Mouse (Mus musculus) adrenal gland, adult 10 weeks (tissue): ENCODE results near the gene Prodh2. TPM values are rescaled to one million over a fixed set of nuclear protein-coding genes. Genes with fewer than 3 reads are reported as not detected.

Experiments
- polyA plus RNA-seq: library from polyadenylated mRNA; stranded (reverse); fragments of 350-450 nt; fragmentation: Illumina TruSeq; extraction: RNeasy Lipid Tissue Mini Kit (QIAGEN cat#74804); gene quantifications from one replicate; pipeline ENCODE4 v1.2.3, GENCODE M21; 2014; ENCODE audit warnings: low read depth, low replicate concordance

Gene Prodh2
- not detected for polyA plus RNA-seq

DNA sequence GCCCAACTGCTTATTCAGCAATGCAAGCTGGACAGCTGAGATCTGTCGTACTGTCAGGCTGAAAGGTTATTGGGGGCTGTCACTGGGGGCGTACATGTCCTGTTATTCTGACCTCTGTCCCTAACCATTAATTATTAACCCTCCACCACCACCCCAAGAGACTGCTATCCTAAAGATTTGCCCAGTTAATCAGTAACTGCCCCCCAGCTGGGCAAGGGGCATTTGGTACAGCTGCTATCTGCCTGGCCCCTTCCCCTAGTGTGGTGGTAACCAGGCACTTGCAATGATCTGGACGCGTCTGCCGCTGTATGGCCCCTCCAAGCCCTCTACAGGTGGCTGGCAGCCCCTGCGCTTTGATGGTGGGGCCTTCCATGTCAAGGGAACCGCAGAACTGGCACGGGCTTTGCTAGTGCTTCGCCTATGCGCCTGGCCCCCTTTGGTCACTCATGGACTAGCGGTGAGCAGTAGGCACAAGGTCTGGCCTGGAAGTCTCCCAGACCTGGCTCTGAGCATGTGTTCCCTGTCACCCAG is at the start of gene Prodh2:
Prodh2 (plus strand) TSS at position 222 of the 531 bp plus-strand sequence.

DNA sequence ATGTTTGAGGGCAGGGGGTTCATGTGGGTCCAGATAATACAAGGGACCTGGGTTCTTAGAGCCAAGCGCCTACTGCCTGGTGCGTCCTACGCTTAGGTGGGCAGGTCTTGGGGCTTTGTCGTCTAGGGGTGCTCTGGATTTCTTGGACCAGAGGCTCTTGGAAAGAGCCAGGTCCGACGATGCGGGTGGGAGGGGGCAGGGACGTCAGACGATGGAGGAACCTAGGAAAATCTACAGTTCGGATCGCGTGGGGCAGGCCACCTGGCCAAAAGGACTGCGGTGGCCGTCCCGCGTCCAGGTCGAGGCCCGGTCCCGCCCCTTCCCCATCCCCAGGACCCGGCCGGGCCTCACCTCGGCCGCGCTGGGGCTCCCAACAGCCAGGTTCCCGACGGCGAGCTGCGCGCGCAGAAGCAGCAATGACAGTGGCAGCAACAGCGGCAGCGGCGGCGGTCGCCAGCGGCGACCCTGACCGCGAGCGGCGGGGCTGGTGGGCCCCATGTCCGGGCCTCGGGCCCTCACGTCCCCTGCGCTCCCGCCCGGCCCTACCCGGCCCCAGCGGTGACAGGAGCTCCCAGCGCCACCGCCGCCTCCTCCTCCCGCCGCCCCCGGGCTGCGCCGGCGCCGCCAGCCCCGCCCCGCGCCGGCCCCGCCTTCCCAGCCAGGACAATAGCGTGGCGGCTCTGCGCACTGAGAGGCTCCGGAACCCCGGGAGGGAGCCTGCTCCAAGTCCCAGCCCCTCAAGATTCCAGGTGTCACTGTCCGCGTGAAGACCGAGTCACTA is 48.3 kb upstream of the Prodh2 start, which contains the start of gene Aplp1:
Aplp1 (minus strand) TSS at position 565 of the 781 bp plus-strand sequence.

GRCm38 (mm10) chr7:30457629-30458330 is 35.6 kb upstream of the Prodh2 start, which contains the start of the genes Kirrel2 and Nphs1:
Kirrel2 (minus strand) TSS chr7:30457690.
Nphs1 (plus strand) TSS chr7:30458315.

DNA sequence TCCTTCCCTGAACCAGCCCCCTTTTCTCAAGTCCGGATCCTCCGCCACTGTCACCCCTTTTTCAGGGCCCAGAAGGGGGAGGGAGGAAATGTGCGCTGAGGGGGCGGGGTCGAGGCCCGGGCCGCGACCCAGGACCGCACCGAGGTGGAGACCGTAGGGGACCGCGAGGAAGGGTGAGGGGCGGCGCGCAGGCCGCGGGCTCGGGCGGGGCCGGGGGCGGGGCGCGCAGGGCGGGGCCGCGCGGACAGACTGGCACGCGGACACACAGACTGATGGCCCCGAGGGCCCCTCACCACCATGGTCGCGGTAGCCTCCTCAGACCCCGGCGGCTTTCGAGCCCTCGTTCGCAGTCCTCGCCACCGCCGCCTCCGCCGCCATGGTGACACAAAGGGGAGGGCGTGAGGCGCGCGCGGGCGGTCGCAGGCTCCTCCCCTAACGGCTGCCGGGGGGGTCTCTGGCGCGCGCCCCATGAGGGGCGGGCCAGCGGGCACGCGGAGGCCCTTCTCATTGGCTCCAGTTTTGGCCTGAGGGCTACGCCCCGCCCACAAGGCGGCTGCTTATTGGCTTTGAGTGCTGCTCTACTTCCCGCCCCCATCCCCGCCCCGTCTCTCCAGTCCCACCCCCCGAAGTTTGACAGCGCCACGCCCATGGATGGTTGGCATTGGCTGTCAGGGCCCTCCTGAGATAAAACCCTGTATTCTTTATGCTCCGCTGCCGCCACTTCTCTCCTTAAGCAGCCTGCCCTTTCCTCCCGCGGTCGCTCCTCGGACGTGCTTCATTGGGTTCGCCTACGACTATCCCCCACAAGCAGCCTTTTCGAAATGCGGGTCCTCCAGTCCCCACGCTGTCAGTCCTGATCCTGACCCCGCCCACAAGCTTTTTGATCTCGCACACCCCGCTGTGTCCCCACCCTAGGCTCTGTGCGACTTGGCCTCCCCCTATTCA is 41.5 kb downstream of the Prodh2 start, which contains the start of gene Arhgap33:
Arhgap33 (minus strand) TSS at position 428 of the 945 bp plus-strand sequence.

DNA sequence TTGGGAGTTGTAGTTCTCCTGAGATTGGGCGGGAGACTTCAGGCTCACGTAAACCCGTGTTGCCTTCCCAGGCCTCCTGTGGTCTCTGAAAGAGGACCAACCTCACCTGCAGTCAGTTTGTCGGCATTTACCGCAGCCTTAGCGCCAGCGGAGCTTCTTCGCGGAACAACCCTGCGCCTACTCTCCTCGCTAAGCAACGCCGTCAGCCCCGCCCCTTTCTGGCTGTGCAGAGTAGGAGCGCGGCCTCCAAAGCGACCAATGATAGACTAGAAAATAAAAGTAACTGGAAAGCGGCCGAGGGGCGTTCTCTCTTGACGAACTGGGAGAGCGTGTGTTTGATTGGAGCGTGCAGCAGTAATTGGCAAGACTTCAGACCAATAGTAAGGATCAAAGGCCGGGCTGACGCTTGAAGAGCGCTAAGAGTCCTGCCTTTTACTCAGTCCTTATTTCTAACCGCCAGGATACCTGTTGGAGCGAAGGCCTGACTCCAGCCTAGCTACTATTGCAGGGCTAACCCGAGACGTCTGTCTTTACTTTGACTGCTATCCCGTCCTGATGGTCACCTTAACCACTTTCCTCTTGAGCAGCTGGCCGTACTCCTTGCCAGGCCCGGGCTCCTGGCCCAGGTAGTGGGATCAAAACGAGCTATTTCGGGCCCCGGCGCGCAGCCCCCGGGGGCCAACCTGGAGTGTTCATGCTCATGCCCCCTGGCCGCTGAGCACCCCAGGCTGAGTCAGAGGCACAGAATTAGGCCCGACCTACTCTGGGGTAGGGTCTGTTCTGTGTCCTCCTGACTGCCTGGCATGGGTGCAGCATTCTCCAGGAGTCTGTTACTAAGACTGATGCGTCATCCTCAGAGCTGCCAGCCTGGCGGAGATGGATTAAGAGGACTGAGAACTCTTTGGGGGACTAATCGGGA is 58.9 kb downstream of the Prodh2 start, which contains the start of the genes Hspb6 and Proser3:
Hspb6 (plus strand) TSS at position 77 of the 919 bp plus-strand sequence.
Proser3 (minus strand) TSS at position 198 of the 919 bp plus-strand sequence.

GRCm38 (mm10) chr7:30559443-30559954 is 66.1 kb downstream of the Prodh2 start, which contains the start of gene Lin37:
Lin37 (minus strand) TSS chr7:30559838.

Other genes starting within 250 kb of the Prodh2 start
- not detected for gene Thap8, start 213.5 kb upstream of the Prodh2 start, polyA plus RNA-seq
- gene Wdr62, start 213.2 kb upstream of the Prodh2 start, polyA plus RNA-seq, result 0.12 TPM
- gene Clip3, start 201.9 kb upstream of the Prodh2 start, polyA plus RNA-seq, result 14.6 TPM
- 5.4 TPM for gene Alkbh6, start 184.9 kb upstream of the Prodh2 start, polyA plus RNA-seq
- 2.3 TPM for gene Syne4, start 178.8 kb upstream of the Prodh2 start, polyA plus RNA-seq
- 1.2 TPM for gene E130208F15Rik, start 171.9 kb upstream of the Prodh2 start, polyA plus RNA-seq
- gene Sdhaf1, start 169.7 kb upstream of the Prodh2 start, polyA plus RNA-seq, result 3.0 TPM
- 1.4 TPM for gene Lrfn3, start 130.8 kb upstream of the Prodh2 start, polyA plus RNA-seq
- gene Tyrobp, start 79.9 kb upstream of the Prodh2 start, polyA plus RNA-seq, result 3.2 TPM
- not detected for gene Hcst, start 73.8 kb upstream of the Prodh2 start, polyA plus RNA-seq
- gene Nfkbid, start 71.9 kb upstream of the Prodh2 start, polyA plus RNA-seq, result not detected
- gene Aplp1, start 48.1 kb upstream of the Prodh2 start, polyA plus RNA-seq, result 8.6 TPM
- not detected for gene Kirrel2, start 35.9 kb upstream of the Prodh2 start, polyA plus RNA-seq
- not detected for gene Nphs1, start 35.3 kb upstream of the Prodh2 start, polyA plus RNA-seq
- 0.23 TPM for gene Arhgap33, start 41.4 kb downstream of the Prodh2 start, polyA plus RNA-seq
- 50.0 TPM for gene Hspb6, start 58.6 kb downstream of the Prodh2 start, polyA plus RNA-seq
- 1.5 TPM for gene Proser3, start 58.7 kb downstream of the Prodh2 start, polyA plus RNA-seq
- gene Lin37, start 66.2 kb downstream of the Prodh2 start, polyA plus RNA-seq, result 6.5 TPM
- gene U2af1l4, start 69.7 kb downstream of the Prodh2 start, polyA plus RNA-seq, result 13.9 TPM
- 3.4 TPM for gene Gm49396, start 69.7 kb downstream of the Prodh2 start, polyA plus RNA-seq
- gene Psenen, start 70.0 kb downstream of the Prodh2 start, polyA plus RNA-seq, result 31.7 TPM
- gene Igflr1, start 71.8 kb downstream of the Prodh2 start, polyA plus RNA-seq, result not detected
- 5.8 TPM for gene Kmt2b, start 95.1 kb downstream of the Prodh2 start, polyA plus RNA-seq
- not detected for gene Zbtb32, start 105.3 kb downstream of the Prodh2 start, polyA plus RNA-seq
- not detected for gene Upk1a, start 119.2 kb downstream of the Prodh2 start, polyA plus RNA-seq
- 1,385 TPM for gene Cox6b1, start 132.5 kb downstream of the Prodh2 start, polyA plus RNA-seq
- gene Etv2, start 142.2 kb downstream of the Prodh2 start, polyA plus RNA-seq, result not detected
- not detected for gene Rbm42, start 156.7 kb downstream of the Prodh2 start, polyA plus RNA-seq
- gene Haus5, start 171.4 kb downstream of the Prodh2 start, polyA plus RNA-seq, result 2.0 TPM
- not detected for gene Pmis2, start 178.0 kb downstream of the Prodh2 start, polyA plus RNA-seq
- not detected for gene 2200002J24Rik, start 205.3 kb downstream of the Prodh2 start, polyA plus RNA-seq
- not detected for gene Atp4a, start 218.6 kb downstream of the Prodh2 start, polyA plus RNA-seq
- 14.1 TPM for gene Tmem147, start 235.9 kb downstream of the Prodh2 start, polyA plus RNA-seq